Mouse (Mus musculus) layer of hippocampus, adult 2 months (tissue): ENCODE measurements at regions not wholly inside any gene's neighbourhood (a gene's known extent, or its start where the extent isn't known, plus 50 kb on each side); places are given as distances from the start of the nearest gene placed in this dataset.
A peak's percentile ranks its signal among the peaks of the same experiment; 100 is the strongest.

Source experiments
- DNase-seq, 2 experiments: peaks; one replicate each; pipeline ENCODE4 v3.0.0; 2022; ENCODE audit warnings: low spot score in 2 of 2
- H3K27ac ChIP-seq: fragments of 200-600 bp; 2 replicates; pipeline ENCODE4 v1.8.1; 2022
- H3K4me3 ChIP-seq: fragments of 200-600 bp; 2 replicates; pipeline ENCODE4 v1.8.1; 2022; ENCODE audit warnings: mild to moderate bottlenecking
- CTCF ChIP-seq: fragments of 200-600 bp; conservative IDR thresholded peaks from 2 replicates; pipeline ENCODE4 v1.8.1; 2022; ENCODE audit warnings: antibody characterized with exemption, mild to moderate bottlenecking, moderate library complexity

DNA sequence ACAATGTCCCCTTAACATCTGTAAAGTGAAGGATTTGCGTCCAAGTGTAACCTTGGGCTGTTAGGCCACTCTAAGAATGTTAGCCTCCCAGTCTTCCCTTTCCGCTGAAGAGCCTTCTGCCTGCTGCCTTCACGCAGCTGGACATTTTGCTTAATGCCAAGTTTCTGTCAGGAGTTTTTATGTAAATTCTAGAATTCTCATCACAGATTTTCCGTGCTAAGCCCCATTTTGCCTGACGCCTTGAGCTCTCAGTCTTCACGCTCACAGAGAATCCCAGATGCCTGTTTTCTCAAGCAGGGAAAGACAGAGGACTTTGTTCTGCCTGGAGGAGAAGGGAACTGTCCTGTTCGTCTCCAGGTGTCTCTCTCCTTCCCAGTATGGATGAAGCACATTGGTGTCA lies 593.8 kb upstream of the Map3k7 start:
- Histone ChIP-seq H3K27ac (no peak overlapping the region), H3K4me3 (no peak overlapping the region)
- peak in 1 of 2 experiments; percentile 8 for DNase-seq
- no peak for TF ChIP-seq CTCF

DNA sequence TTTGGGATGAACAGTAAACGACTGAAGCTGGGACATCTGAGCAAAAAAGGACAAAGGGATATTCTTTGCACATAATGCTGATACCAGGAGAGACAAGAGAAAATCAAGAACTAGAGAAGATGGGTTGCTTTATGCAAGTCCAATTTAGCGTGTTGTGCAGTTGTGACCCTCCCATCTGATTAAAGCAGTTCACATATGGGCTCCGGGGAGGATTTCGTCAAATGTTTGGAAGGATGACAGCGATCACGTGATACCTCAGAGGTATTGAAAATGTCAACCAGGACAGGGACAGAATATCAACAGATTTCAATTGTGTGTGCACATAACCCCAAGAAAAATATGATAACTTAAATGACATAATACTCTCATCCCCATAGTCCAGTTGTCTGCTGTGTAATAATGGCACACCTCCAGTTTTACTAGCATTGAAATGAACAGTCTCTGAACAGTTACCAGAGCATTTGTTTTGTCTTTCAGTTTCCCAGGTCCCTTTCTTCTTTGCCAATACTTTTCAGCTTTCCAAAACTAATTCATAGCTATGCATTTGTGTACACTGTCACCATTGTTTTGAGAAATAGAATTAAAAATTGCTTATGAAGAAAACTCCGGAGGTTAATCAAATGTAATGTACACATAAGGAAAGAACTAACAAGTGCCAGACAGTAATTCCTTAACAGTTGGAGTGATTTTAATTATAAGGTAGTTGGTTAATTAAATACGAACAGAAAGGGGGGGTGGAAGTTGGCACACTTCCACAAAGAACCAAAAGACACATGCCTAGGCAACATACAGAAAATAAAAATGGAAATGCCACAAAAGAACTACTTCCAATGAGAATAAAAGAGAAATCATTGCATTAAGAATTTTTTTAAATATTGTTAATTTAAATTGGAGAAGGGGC lies 582.6 kb upstream of the Map3k7 start:
- TF ChIP-seq CTCF = no peak
- Histone ChIP-seq H3K27ac (no peak overlapping the region), H3K4me3 (no peak overlapping the region)
- no peak for DNase-seq

DNA sequence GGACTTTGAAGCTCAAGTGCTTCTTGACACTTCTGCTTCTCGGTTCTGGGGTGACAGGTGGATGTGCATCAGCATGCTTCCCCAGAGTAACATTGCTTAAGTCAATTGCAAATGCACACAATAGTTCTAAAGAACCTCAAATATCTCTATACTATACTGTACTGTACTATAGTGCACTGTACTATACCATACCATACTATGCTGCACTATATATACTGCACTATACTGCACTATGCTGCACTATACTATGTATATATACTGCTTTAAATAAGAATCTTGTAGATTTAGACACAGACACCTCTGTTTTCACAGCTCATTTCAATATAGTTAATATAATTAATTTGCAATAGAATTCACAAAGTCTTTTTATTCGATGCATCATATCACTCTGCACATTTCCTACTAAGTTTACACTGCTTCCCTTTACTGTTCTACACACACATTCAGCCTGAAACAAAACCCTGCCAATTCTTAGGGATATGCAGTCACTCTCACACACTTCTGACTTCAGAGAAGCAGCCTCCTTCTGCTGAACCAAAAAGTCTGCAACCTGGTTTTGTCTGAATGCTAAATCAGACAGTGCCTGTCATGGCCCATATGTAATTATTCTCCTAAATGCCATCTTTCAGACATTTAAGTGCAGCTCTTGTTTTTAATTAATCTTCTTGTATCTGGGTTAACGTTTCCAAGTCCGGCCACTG lies 570.8 kb upstream of the Map3k7 start:
- no peak for DNase-seq
- no peak overlapping the region for H3K4me3 ChIP-seq
- TF ChIP-seq CTCF = no peak
- H3K27ac ChIP-seq = no peak overlapping the region

DNA sequence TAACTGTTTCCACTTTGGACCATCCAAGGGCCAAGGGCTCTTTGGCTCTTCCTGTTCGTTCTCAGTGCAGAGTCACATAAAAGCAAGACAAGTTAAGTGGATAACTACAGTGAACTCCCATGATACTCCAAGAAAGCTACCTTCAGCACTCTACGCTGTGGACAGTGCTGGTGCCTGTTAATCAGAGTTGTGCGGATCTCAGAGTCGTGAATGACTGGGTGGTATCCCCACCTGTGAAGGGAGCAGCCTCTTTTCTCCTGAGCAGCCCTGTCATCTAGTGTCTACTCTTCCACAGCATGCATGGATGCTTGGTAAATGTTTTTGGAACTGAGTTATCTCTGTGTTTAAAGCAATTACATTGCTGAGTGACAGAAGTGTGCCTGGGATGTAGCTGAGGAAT lies 568.4 kb upstream of the Map3k7 start:
- Histone ChIP-seq H3K27ac (no peak overlapping the region), H3K4me3 (no peak overlapping the region)
- no peak for DNase-seq
- TF ChIP-seq CTCF = no peak

DNA sequence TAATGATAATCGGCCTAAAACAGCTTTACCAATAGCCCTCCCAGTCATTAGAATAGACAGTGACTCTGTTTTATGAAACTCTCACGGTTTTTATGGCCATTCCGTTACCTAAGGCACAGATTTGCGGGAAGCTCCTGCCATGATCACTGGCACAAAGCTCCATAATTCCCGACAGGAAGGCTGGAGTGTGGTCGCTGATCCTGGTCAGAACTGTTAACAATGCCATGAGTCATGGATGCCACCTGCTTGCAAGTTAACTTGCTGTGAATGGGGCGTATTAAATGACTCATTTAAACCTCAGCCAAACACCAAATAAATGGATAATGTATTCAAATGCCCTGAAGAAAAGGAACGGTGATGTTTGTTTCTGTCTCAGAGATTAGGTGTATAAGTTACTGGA lies 559.9 kb upstream of the Map3k7 start:
- no peak for DNase-seq
- no peak overlapping the region for H3K27ac ChIP-seq
- no peak overlapping the region for H3K4me3 ChIP-seq
- TF ChIP-seq CTCF = no peak

DNA sequence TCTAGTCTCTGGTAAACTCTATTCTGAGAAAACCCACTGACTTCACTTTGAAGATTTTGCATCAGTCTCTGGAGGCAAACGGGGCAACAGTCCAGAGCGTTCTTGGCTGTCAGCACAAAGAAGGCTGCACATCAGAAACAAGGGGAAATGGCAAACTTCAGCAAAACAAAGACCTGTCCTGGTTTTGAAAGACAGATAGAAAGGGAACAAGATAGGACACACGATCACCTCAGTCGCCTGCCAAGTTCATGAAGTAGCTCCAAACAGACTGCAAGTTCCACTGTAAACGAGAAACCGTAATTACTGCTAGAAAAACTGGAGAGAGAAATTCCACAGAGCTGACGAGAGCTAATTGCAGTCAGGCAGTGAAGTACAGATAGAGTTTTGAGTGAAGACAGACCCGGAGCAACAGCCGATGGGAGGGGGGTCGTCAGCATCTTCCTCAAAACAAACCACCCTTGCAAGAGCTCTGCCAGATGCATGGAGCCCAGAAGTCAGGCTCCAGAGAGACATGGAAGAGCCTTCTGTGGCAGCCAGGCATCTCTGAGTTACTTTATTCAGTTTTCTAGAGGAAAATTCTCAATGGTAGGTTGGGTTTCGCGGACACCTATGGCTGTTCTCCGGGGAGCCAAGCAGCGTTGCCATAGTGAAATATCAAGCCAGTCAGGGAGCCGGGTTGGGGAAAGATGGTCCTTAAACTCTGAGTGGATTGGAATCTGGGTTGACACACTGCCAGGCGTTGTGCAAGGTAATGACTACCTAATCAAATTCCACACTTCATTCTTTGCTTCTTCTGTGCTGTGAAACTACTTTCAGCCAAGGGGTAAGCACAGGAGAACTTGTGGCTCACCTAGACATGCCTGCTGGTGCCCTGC lies 558.8 kb upstream of the Map3k7 start:
- TF ChIP-seq CTCF = no peak
- no peak overlapping the region for H3K27ac ChIP-seq
- peak overlapping the region; percentile 33 for H3K4me3 ChIP-seq
- no peak for DNase-seq

DNA sequence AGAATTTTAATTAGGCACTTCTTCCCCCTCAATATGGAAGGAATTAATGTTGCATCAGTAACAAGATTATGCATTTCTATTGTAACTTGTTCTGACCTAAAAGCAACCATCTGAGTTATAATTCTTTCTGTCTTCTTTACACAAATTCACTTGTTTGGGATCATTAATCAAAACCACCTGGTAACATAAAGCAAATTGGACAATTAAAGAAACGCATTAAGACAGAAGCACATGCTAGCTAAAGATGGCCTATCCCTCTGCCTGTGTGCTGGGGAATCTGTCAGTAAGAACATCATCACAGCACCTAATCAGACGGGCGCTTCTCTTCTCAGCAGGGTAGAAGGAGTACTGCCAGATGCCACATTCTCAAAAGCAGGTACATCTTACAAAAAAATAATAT lies 553.7 kb upstream of the Map3k7 start:
- H3K4me3 ChIP-seq = no peak overlapping the region
- no peak for TF ChIP-seq CTCF
- no peak for DNase-seq
- no peak overlapping the region for H3K27ac ChIP-seq

DNA sequence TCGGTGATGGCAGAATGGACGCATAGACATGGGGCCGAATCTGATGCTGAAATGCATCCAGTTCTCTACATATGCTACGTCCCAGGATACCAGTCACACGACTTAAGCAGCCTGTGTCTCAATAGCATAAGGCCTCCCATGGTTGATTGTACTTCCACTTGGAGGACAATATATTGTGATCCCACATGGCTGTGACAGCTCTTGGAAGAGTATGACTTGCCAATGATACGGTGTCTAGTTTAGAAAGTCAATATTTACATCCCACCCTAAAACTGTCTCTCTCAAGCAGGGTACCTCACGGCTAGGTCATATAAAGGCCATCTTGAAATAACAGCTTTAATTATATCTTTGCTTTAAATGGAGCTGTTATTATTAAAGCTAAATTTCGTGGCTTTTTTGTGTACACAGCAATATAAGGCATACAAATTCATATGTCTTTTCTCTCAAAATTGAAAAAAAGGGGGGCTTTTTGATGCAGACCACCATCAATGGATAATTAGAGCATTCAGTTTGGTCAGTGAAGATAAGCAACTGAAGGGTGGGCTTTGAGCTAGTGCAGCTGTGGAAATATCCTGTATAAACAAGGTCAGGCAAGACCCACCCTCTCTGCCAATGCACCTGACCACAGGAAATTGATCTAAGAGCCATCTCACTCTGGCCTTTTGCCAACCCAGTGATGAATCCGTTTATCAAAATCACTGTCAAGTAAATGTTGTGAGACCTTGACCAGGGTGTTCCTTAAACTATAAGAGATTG lies 551.9 kb upstream of the Map3k7 start:
- no peak for TF ChIP-seq CTCF
- Histone ChIP-seq H3K27ac (no peak overlapping the region), H3K4me3 (no peak overlapping the region)
- DNase-seq = no peak

DNA sequence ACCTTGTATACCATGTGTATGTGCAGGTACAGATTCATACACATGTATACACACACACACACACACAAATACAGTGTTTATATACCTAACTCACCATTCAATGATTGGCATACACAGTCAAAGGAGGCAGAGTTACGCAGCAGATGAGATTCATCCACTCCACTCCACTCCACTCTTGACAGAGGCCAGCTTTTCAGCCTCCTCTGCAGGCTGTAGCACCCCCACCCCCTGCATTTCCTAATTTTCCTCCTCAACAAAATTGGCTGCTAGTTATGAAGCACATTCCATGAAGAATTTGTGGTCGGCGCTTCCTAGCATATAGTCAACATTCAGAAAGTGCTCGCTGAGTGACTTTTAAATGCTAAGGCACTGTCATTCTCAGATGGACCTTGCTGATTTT lies 546.7 kb upstream of the Map3k7 start:
- Histone ChIP-seq H3K27ac (no peak overlapping the region), H3K4me3 (no peak overlapping the region)
- no peak for TF ChIP-seq CTCF
- no peak for DNase-seq

DNA sequence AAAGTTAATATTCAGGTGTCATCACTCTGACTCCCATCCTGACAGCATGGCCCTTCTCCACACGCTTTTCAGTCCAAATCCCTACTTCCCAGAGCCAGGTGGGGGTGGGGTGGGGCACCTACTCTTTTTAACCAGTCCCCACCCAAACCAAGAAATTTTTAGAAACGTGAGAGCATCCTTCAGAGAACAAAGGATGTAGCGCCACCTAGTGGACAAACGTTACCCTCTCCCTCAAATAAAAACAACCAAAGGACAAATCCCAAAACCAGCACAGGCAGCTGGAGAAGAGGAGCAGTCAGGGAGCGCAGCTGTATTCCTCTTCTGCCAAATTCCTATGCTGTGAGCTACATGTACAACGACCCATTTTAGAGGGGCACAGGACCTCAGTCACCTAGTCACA lies 544.7 kb upstream of the Map3k7 start:
- peak; percentile 46 to 58 for DNase-seq
- no peak overlapping the region for H3K4me3 ChIP-seq
- TF ChIP-seq CTCF = peak; percentile 90
- H3K27ac ChIP-seq = no peak overlapping the region

DNA sequence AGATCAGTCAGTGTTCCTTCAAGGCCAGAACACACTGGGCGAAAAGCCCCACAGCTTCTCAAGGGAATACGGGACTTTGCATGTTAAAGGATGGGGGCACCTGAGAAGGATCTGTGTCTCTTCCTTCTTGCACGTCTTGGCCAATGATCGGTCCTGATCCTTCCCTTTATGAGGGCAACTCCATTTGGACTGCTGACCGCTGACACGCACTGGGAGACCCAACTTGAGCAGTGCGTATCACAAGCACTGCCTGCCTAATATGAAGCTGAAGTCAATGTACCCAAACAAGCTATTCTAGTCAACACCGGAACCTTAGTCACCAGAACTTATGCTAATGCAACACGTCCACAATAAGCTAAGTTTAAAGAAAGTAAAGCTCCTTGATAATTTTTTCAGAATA lies 543.7 kb upstream of the Map3k7 start:
- TF ChIP-seq CTCF = no peak
- Histone ChIP-seq H3K27ac (no peak overlapping the region), H3K4me3 (no peak overlapping the region)
- DNase-seq = no peak

DNA sequence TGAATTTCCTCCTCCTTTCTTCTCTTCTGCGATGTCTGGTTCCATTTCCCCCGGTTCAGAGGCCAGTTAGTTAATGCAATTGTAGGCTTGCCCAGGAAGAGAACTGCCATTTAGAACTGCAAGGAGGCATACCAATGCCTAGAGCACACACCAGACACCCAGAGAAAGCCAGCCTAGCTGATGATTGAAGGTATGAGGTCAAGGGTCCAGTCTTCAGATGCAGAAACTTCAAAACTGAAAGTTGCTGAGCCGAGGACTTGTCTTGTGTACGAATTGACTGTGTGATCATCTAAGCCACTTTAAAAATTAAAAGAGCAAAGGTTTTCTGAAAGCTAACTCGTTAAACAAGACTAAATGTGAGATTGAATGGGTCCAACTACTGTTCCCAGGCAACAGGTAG lies 542.5 kb upstream of the Map3k7 start:
- no peak overlapping the region for H3K27ac ChIP-seq
- TF ChIP-seq CTCF = no peak
- DNase-seq = no peak
- no peak overlapping the region for H3K4me3 ChIP-seq
